Mouse (Mus musculus): ENCODE results near the gene Gm13283.
"Not testable (repeated sequence)": the region's sequence is repeated elsewhere in the genome, so short reads cannot be mapped to it uniquely, and the experiment has no call there.

- TF ChIP-seq CTCF (IDR thresholded peaks at IDR 0.05; ENCODE audit: control insufficient read depth, insufficient read depth, insufficient read length); USF1 (IDR thresholded peaks at IDR 0.05; ENCODE audit: low read depth); MYOG (IDR thresholded peaks at IDR 0.05; ENCODE audit: control insufficient read depth, extremely low read depth, insufficient read length); MAX (IDR thresholded peaks at IDR 0.05): not testable (repeated sequence)
Observed at GRCm38 (mm10) chr4:88762341-88762740, 2.4 kb downstream of the Gm13283 start.
